Comparison of ENCODE assay signal across 20 mouse cellular contexts in genomic region chr5:73749791-73750190, GRCm38 (mm10).
"Had no signal": no experiment of that assay in that cellular context is flagged by ENCODE, and none has a peak within 500 bp of the region (broad histone marks: within the 10 kb centered on the region; RNA-seq: fewer than 3 reads in every experiment).

No protein-coding gene starts in this region.

- H3K9me3 ChIP-seq: liver, embryonic 13.5 days; lung, embryonic 15.5 days; midbrain, embryonic 12.5 days; midbrain, embryonic 15.5 days; neural tube, embryonic 12.5 days; neural tube, embryonic 15.5 days had no signal

- ATAC-seq: intestine, postnatal 0 days; midbrain, embryonic 15.5 days had no signal

- H3K9ac ChIP-seq: liver, embryonic 13.5 days; lung, embryonic 15.5 days; midbrain, embryonic 12.5 days; midbrain, embryonic 15.5 days; neural tube, embryonic 12.5 days; neural tube, embryonic 15.5 days had no signal

- H3K4me2 ChIP-seq: liver, embryonic 13.5 days; lung, embryonic 15.5 days; midbrain, embryonic 12.5 days; midbrain, embryonic 15.5 days; neural tube, embryonic 12.5 days; neural tube, embryonic 15.5 days had no signal

- H3K27ac ChIP-seq: kidney, postnatal 0 days; left cerebral cortex, adult 2 months; liver, embryonic 13.5 days; lung, embryonic 15.5 days; macrophage; midbrain, embryonic 12.5 days; midbrain, embryonic 15.5 days; neural tube, embryonic 12.5 days; neural tube, embryonic 15.5 days had no signal

- H3K36me3 ChIP-seq: liver, embryonic 13.5 days; lung, embryonic 15.5 days; midbrain, embryonic 12.5 days; midbrain, embryonic 15.5 days; neural tube, embryonic 12.5 days; neural tube, embryonic 15.5 days had no signal

- DNase-seq: kidney, adult 8-10 months; kidney, postnatal 36 days; layer of hippocampus, postnatal 36 days; liver, embryonic 13.5 days; lung, postnatal 14 days; right cerebral cortex, adult 18-20 months; right cerebral cortex, postnatal 14 days; right cerebral cortex, postnatal 4 days; spleen, adult 18-20 months; thymus, adult 18-20 months; thymus, postnatal 36 days had no signal

- H3K27me3 ChIP-seq: liver, embryonic 13.5 days; lung, embryonic 15.5 days; midbrain, embryonic 12.5 days; midbrain, embryonic 15.5 days; neural tube, embryonic 12.5 days; neural tube, embryonic 15.5 days had no signal

- H3K4me1 ChIP-seq: liver, embryonic 13.5 days; midbrain, embryonic 12.5 days; midbrain, embryonic 15.5 days; neural tube, embryonic 12.5 days; neural tube, embryonic 15.5 days had no signal

- H3K4me3 ChIP-seq: left cerebral cortex, adult 2 months; liver, embryonic 13.5 days; lung, embryonic 15.5 days; midbrain, embryonic 12.5 days; midbrain, embryonic 15.5 days; neural tube, embryonic 12.5 days; neural tube, embryonic 15.5 days had no signal
